ENCODE assay signal across 9 mouse cellular contexts in genomic region chr17:45505941-45506465, GRCm38 (mm10). TPM values are rescaled to one million over a fixed set of nuclear protein-coding genes. Genes with fewer than 3 reads are reported as not detected.
DNase-seq lines count a peak whose midpoint lies in the region; ATAC-seq lines count a peak whose summit lies in the region.
"Had no signal": no experiment of that assay in that cellular context is flagged by ENCODE, and none has a peak within 500 bp of the region (broad histone marks: within the 10 kb centered on the region; RNA-seq: fewer than 3 reads in every experiment).

No protein-coding gene starts in this region.

- H3K9me3 ChIP-seq in limb, embryonic 12.5 days, result no peaks in the 10 kb centered on the region
- H3K9me3 ChIP-seq in limb, embryonic 10.5 days (replicated peaks), result no peaks in the 10 kb centered on the region
- no peaks in the 10 kb centered on the region for H3K9me3 ChIP-seq in embryonic facial prominence, embryonic 12.5 days
- no peaks in the 10 kb centered on the region for H3K9me3 ChIP-seq in liver, embryonic 15.5 days (replicated peaks)

- 71% methylated on average over 6 of the region's 6 CpGs for WGBS in limb, embryonic 12.5 days
- 73% methylated on average over 6 of the region's 6 CpGs for WGBS in limb, embryonic 10.5 days
- WGBS in embryonic facial prominence, embryonic 12.5 days, result 73% methylated on average over 6 of the region's 6 CpGs
- WGBS in liver, embryonic 15.5 days (ENCODE audit: insufficient replicate concordance), result 60% methylated on average over 6 of the region's 6 CpGs

- peaks cover 9% of the 10 kb centered on the region; the same call in 1 of the 2 replicates for H3K4me1 ChIP-seq in limb, embryonic 12.5 days (replicated peaks)
- H3K4me1 ChIP-seq in limb, embryonic 10.5 days, result peaks cover 15% of the 10 kb centered on the region
- H3K4me1 ChIP-seq in embryonic facial prominence, embryonic 12.5 days, result peaks cover 10% of the 10 kb centered on the region
- H3K4me1 ChIP-seq in liver, embryonic 15.5 days (replicated peaks), result peaks cover 11% of the 10 kb centered on the region

- peaks cover 24% of the 10 kb centered on the region for H3K36me3 ChIP-seq in limb, embryonic 12.5 days
- H3K36me3 ChIP-seq in limb, embryonic 10.5 days, result peaks cover 26% of the 10 kb centered on the region
- H3K36me3 ChIP-seq in embryonic facial prominence, embryonic 12.5 days, result peaks cover 22% of the 10 kb centered on the region
- H3K36me3 ChIP-seq in liver, embryonic 15.5 days (replicated peaks), result peaks cover 4% of the 10 kb centered on the region; the same call in 1 of the 2 replicates

- H3K27ac ChIP-seq in limb, embryonic 12.5 days, result no peak overlapping the region
- no peak overlapping the region for H3K27ac ChIP-seq in limb, embryonic 10.5 days
- no peak overlapping the region for H3K27ac ChIP-seq in embryonic facial prominence, embryonic 12.5 days
- H3K27ac ChIP-seq in liver, embryonic 15.5 days (replicated peaks), result no peak overlapping the region

- DNase-seq in cerebellum, adult 11 months, result peak; percentile 30
- no peak for DNase-seq in cerebellum, postnatal 4 days (ENCODE audit: low spot score in 2 of 2)
- no peak for DNase-seq in limb, embryonic 10.5 days (ENCODE audit: low spot score)
- no peak for DNase-seq in thymus, postnatal 0 days (ENCODE audit: low spot score)
- DNase-seq in layer of hippocampus, adult 8-10 months (ENCODE audit: low spot score in 2 of 2), result no peak

- H3K4me3 ChIP-seq in limb, embryonic 12.5 days (replicated peaks), result no peak overlapping the region; the same call in 1 of the 2 replicates
- H3K4me3 ChIP-seq in limb, embryonic 10.5 days, result no peak overlapping the region
- no peak overlapping the region for H3K4me3 ChIP-seq in embryonic facial prominence, embryonic 12.5 days
- H3K4me3 ChIP-seq in liver, embryonic 15.5 days (replicated peaks), result peak overlapping the region; percentile 75; the same call in 1 of the 2 replicates

- peak overlapping the region; percentile 50 for H3K4me2 ChIP-seq in limb, embryonic 12.5 days
- no peak overlapping the region for H3K4me2 ChIP-seq in embryonic facial prominence, embryonic 12.5 days (replicated peaks)
- H3K4me2 ChIP-seq in liver, embryonic 15.5 days, result peak overlapping the region; percentile 58; the same call in 1 of the 2 replicates

- no peak for ATAC-seq in limb, embryonic 12.5 days (ENCODE audit: insufficient number of reproducible peaks, insufficient read depth, low FRiP score, low TSS enrichment, low read depth)
- no peak for ATAC-seq in embryonic facial prominence, embryonic 12.5 days (ENCODE audit: insufficient number of reproducible peaks, insufficient read depth, low FRiP score, low TSS enrichment)
- no peak for ATAC-seq in liver, embryonic 15.5 days (ENCODE audit: insufficient read depth)

- H3K27me3 ChIP-seq in limb, embryonic 12.5 days, result no peaks in the 10 kb centered on the region
- no peaks in the 10 kb centered on the region for H3K27me3 ChIP-seq in limb, embryonic 10.5 days (ENCODE audit: low read depth, poor library complexity, severe bottlenecking)
- H3K27me3 ChIP-seq in embryonic facial prominence, embryonic 12.5 days, result no peaks in the 10 kb centered on the region
- H3K27me3 ChIP-seq in liver, embryonic 15.5 days, result no peaks in the 10 kb centered on the region

- H3K9ac ChIP-seq in limb, embryonic 12.5 days (replicated peaks), result peak overlapping the region; percentile 63; the same call in 1 of the 2 replicates
- peak overlapping the region; percentile 64; the same call in 1 of the 2 replicates for H3K9ac ChIP-seq in embryonic facial prominence, embryonic 12.5 days
- no peak overlapping the region for H3K9ac ChIP-seq in liver, embryonic 15.5 days

RNA-seq across cellular contexts. Expression of gene Aars2, which starts 0.6 kb away (rescaled TPM):
- polyA plus RNA-seq in limb, embryonic 12.5 days (2016; fragmentation: Nextera tagmentation; extraction: Ambion mirVana), result 25.0 and 27.7 TPM in 2 replicates
- 32.2 and 34.9 TPM in 2 replicates for polyA plus RNA-seq in limb, embryonic 10.5 days (2016; fragmentation: Nextera tagmentation; extraction: Ambion mirVana)
- 25.7 and 26.6 TPM in 2 replicates for polyA plus RNA-seq in embryonic facial prominence, embryonic 12.5 days (2016; fragmentation: Nextera tagmentation; extraction: Ambion mirVana)
- polyA plus RNA-seq in liver, embryonic 15.5 days (2015; fragmentation: Nextera tagmentation; extraction: Ambion mirVana), result 6.2 and 7.2 TPM in 2 replicates
- 26.9 and 27.7 TPM in 2 replicates for polyA plus RNA-seq in thymus, postnatal 0 days (2015; fragmentation: Nextera tagmentation; extraction: Ambion mirVana)
- 10 to 100 TPM; 21.8 to 30.6 (median 24.3) TPM for total RNA-seq in layer of hippocampus, adult 8-10 months (2022)

RNA-seq across cellular contexts. Expression of gene Tcte1, which starts 17.2 kb away (rescaled TPM):
- 0.91 and 1.3 TPM in 2 replicates for polyA plus RNA-seq in limb, embryonic 12.5 days (2016; fragmentation: Nextera tagmentation; extraction: Ambion mirVana)
- polyA plus RNA-seq in limb, embryonic 10.5 days (2016; fragmentation: Nextera tagmentation; extraction: Ambion mirVana), result 1.4 and 1.5 TPM in 2 replicates
- 1.4 and 1.6 TPM in 2 replicates for polyA plus RNA-seq in embryonic facial prominence, embryonic 12.5 days (2016; fragmentation: Nextera tagmentation; extraction: Ambion mirVana)
- polyA plus RNA-seq in liver, embryonic 15.5 days (2015; fragmentation: Nextera tagmentation; extraction: Ambion mirVana), result 0.05 TPM in 1 of 2 replicates, not detected in the other
- 1.3 and 3.0 TPM in 2 replicates for polyA plus RNA-seq in thymus, postnatal 0 days (2015; fragmentation: Nextera tagmentation; extraction: Ambion mirVana)
- total RNA-seq in layer of hippocampus, adult 8-10 months (2022), result 1 to 10 TPM in 3 of 4 experiments, under 1 TPM in 1; 0.92 to 1.3 (median 1.1) TPM
- total RNA-seq: liver, adult 2 months had no signal
- polyA plus RNA-seq: liver, adult 2 months had no signal

RNA-seq across cellular contexts. Expression of gene Spats1, which starts 30.8 kb away (rescaled TPM):
- 0.83 and 1.1 TPM in 2 replicates for polyA plus RNA-seq in limb, embryonic 12.5 days (2016; fragmentation: Nextera tagmentation; extraction: Ambion mirVana)
- 0.33 and 1.1 TPM in 2 replicates for polyA plus RNA-seq in limb, embryonic 10.5 days (2016; fragmentation: Nextera tagmentation; extraction: Ambion mirVana)
- 0.49 and 0.89 TPM in 2 replicates for polyA plus RNA-seq in embryonic facial prominence, embryonic 12.5 days (2016; fragmentation: Nextera tagmentation; extraction: Ambion mirVana)
- 0.13 and 0.18 TPM in 2 replicates for polyA plus RNA-seq in liver, embryonic 15.5 days (2015; fragmentation: Nextera tagmentation; extraction: Ambion mirVana)
- 0.37 and 0.65 TPM in 2 replicates for polyA plus RNA-seq in thymus, postnatal 0 days (2015; fragmentation: Nextera tagmentation; extraction: Ambion mirVana)
- total RNA-seq in layer of hippocampus, adult 8-10 months (2022), result 1 to 10 TPM; 5.0 to 7.8 (median 5.9) TPM
- total RNA-seq: liver, adult 2 months had no signal
- polyA plus RNA-seq: liver, adult 2 months had no signal

RNA-seq across cellular contexts. Expression of gene Tmem151b, which starts 43.5 kb away (rescaled TPM):
- 7.7 and 9.7 TPM in 2 replicates for polyA plus RNA-seq in limb, embryonic 12.5 days (2016; fragmentation: Nextera tagmentation; extraction: Ambion mirVana)
- 4.1 and 6.8 TPM in 2 replicates for polyA plus RNA-seq in limb, embryonic 10.5 days (2016; fragmentation: Nextera tagmentation; extraction: Ambion mirVana)
- 9.2 and 11.1 TPM in 2 replicates for polyA plus RNA-seq in embryonic facial prominence, embryonic 12.5 days (2016; fragmentation: Nextera tagmentation; extraction: Ambion mirVana)
- polyA plus RNA-seq in liver, embryonic 15.5 days (2015; fragmentation: Nextera tagmentation; extraction: Ambion mirVana), result 0.07 and 0.10 TPM in 2 replicates
- polyA plus RNA-seq in thymus, postnatal 0 days (2015; fragmentation: Nextera tagmentation; extraction: Ambion mirVana), result 19.0 and 19.6 TPM in 2 replicates
- 100 to 1,000 TPM in 3 of 4 experiments, 10 to 100 TPM in 1; 91.5 to 121 (median 111) TPM for total RNA-seq in layer of hippocampus, adult 8-10 months (2022)
- total RNA-seq: liver, adult 2 months had no signal

RNA-seq across cellular contexts. Expression of gene Nfkbie, which starts 49.5 kb away (rescaled TPM):
- polyA plus RNA-seq in limb, embryonic 12.5 days (2016; fragmentation: Nextera tagmentation; extraction: Ambion mirVana), result 6.5 and 6.6 TPM in 2 replicates
- 5.1 and 5.2 TPM in 2 replicates for polyA plus RNA-seq in limb, embryonic 10.5 days (2016; fragmentation: Nextera tagmentation; extraction: Ambion mirVana)
- polyA plus RNA-seq in embryonic facial prominence, embryonic 12.5 days (2016; fragmentation: Nextera tagmentation; extraction: Ambion mirVana), result 6.7 and 8.3 TPM in 2 replicates
- polyA plus RNA-seq in liver, embryonic 15.5 days (2015; fragmentation: Nextera tagmentation; extraction: Ambion mirVana), result 1.2 and 1.6 TPM in 2 replicates
- 70.4 and 80.2 TPM in 2 replicates for polyA plus RNA-seq in thymus, postnatal 0 days (2015; fragmentation: Nextera tagmentation; extraction: Ambion mirVana)
- total RNA-seq in layer of hippocampus, adult 8-10 months (2022), result 1 to 10 TPM; 2.3 to 3.3 (median 2.7) TPM
